Mouse (Mus musculus) ES-E14 (cell line): ENCODE measurements around the gene Tex44. TPM values are rescaled to one million over a fixed set of nuclear protein-coding genes. Genes with fewer than 3 reads are reported as not detected.

Source experiments
- DNase-seq: peaks from one replicate; pipeline ENCODE4 v3.0.0-alpha.2; 2013; ENCODE audit warnings: low read depth, low spot score
- H3K27ac ChIP-seq: 2 replicates; pipeline ENCODE4 v1.5.1; 2012; ENCODE audit warnings: low read depth, mild to moderate bottlenecking, low read length, moderate library complexity, mixed read lengths; ENCODE audit not compliant: poor library complexity, insufficient read depth, severe bottlenecking
- H3K36me3 ChIP-seq: 2 replicates; pipeline ENCODE4 v1.6.1; 2012; ENCODE audit warnings: mild to moderate bottlenecking, low read length, moderate library complexity, mixed read lengths; ENCODE audit not compliant: control insufficient read depth, poor library complexity, insufficient read depth, severe bottlenecking
- H3K4me1 ChIP-seq, 2 experiments: fragments of 150-350 bp in 1 of 2; sonication (generic) in 1 of 2; 2 replicates each; pipeline ENCODE4 v1.6.1; 2012; ENCODE audit warnings: low read length in 2 of 2, mild to moderate bottlenecking in 1 of 2, mixed read lengths in 1 of 2; ENCODE audit not compliant: control insufficient read depth in 2 of 2, insufficient read depth in 2 of 2, poor library complexity in 1 of 2
- H3K4me3 ChIP-seq, 2 experiments: fragments of 150-350 bp in 1 of 2; sonication (generic) in 1 of 2; 2 replicates each; pipeline ENCODE4 v1.5.1; 2012; ENCODE audit warnings: low read length in 2 of 2, low read depth in 1 of 2, mild to moderate bottlenecking in 1 of 2, mixed read lengths in 1 of 2; ENCODE audit not compliant: insufficient read depth in 1 of 2, poor library complexity in 1 of 2, severe bottlenecking in 1 of 2
- H3K9ac ChIP-seq: 2 replicates; pipeline ENCODE4 v1.6.1; 2012; ENCODE audit warnings: low read depth, mild to moderate bottlenecking, low read length, mixed read lengths; ENCODE audit not compliant: poor library complexity, insufficient read depth, severe bottlenecking
- H3K9me3 ChIP-seq: fragments of 150-350 bp; sonication (generic); 2 replicates; pipeline ENCODE4 v1.6.1; 2012; ENCODE audit warnings: low read depth, mild to moderate bottlenecking, low read length; ENCODE audit not compliant: control insufficient read depth, insufficient read depth
- CHD2 ChIP-seq: IDR thresholded peaks from 2 replicates; pipeline ENCODE4 v1.6.1; 2014; ENCODE audit warnings: mild to moderate bottlenecking, low read depth, low read length, inconsistent platforms
- HCFC1 ChIP-seq: IDR thresholded peaks from 2 replicates; pipeline ENCODE4 v1.6.1; 2012; ENCODE audit warnings: low read length, inconsistent platforms, borderline replicate concordance; ENCODE audit not compliant: insufficient read depth
- MAFK ChIP-seq: IDR thresholded peaks from 2 replicates; pipeline ENCODE4 v1.6.1; 2014; ENCODE audit warnings: mild to moderate bottlenecking, low read depth, low read length, inconsistent platforms; ENCODE audit not compliant: insufficient read depth
- ZC3H11A ChIP-seq: IDR thresholded peaks from 2 replicates; pipeline ENCODE4 v1.6.1; 2012; ENCODE audit warnings: low read depth, mild to moderate bottlenecking, inconsistent platforms, low read length, borderline replicate concordance
- ZNF384 ChIP-seq: IDR thresholded peaks from 2 replicates; pipeline ENCODE4 v1.6.1; 2012; ENCODE audit warnings: low read depth, low read length, inconsistent platforms
- in situ Hi-C, 2 experiments: fragments of 600-800 bp; cut with MboI; formaldehyde crosslinking; loops; one replicate each; pipeline ENCODE4 v1.15.1; 2025; ENCODE audit warnings: low sequenced_read_pairs in 2 of 2, inconsistent platforms in 1 of 2; ENCODE audit not compliant: unreplicated experiment in 2 of 2
- total RNA-seq: library from RNA; depleted of rRNA; stranded (reverse); fragments of 300-350 nt; gene quantifications from 2 replicates; pipeline ENCODE4 v1.2.3, GENCODE M21; 2012

Gene Tex44
- total RNA-seq, 1 experiment = not detected

- TF ChIP-seq ZC3H11A = no peak
- TF ChIP-seq HCFC1 = no peak
- TF ChIP-seq ZNF384 = no peak
- no peak for TF ChIP-seq CHD2
- no peak for TF ChIP-seq MAFK
- peaks cover 2 to 35% of the 10 kb centered on the region in 2 experiments; a peak in 3 of 4 replicates for H3K4me1 ChIP-seq
- H3K27ac ChIP-seq = peak overlapping the region; percentile 95
- no peaks in the 10 kb centered on the region for H3K36me3 ChIP-seq
- in situ Hi-C loops = no loop called here
- H3K4me3 ChIP-seq = peak overlapping the region; percentile 59 to 73
- DNase-seq = no peak
- no peaks in the 10 kb centered on the region for H3K9me3 ChIP-seq
- H3K9ac ChIP-seq = peak overlapping the region; percentile 93
These were observed 15.0 kb downstream of the Tex44 start for GRCm38 (mm10) chr1:86440887-86441723.

GRCm38 (mm10) chr1:86441724-86441979 is 15.5 kb downstream of the Tex44 start:
- DNase-seq = no peak
- no peak for TF ChIP-seq CHD2
- no peak for TF ChIP-seq HCFC1
- TF ChIP-seq ZC3H11A = no peak
- no peak for TF ChIP-seq ZNF384
- TF ChIP-seq MAFK = no peak
- H3K9me3 ChIP-seq = no peaks in the 10 kb centered on the region
- H3K4me1 ChIP-seq = peaks cover 2 to 30% of the 10 kb centered on the region in 2 experiments; a peak in 3 of 4 replicates
- in situ Hi-C loops = no loop called here
- H3K27ac ChIP-seq = peak overlapping the region; percentile 95
- peak overlapping the region; percentile 93 for H3K9ac ChIP-seq
- H3K4me3 ChIP-seq = peak overlapping the region; percentile 59 to 73
- H3K36me3 ChIP-seq = no peaks in the 10 kb centered on the region

- peak overlapping the region; percentile 59 to 73 for H3K4me3 ChIP-seq
- TF ChIP-seq CHD2 (no peak), HCFC1 (peak; percentile 43; the same call in 1 of the 2 replicates)
- H3K9me3 ChIP-seq = no peaks in the 10 kb centered on the region
- H3K27ac ChIP-seq = peak overlapping the region; percentile 95
- H3K36me3 ChIP-seq = no peaks in the 10 kb centered on the region
- peaks cover 2 to 30% of the 10 kb centered on the region in 2 experiments; a peak in 3 of 4 replicates for H3K4me1 ChIP-seq
- DNase-seq = peak; percentile 52
- in situ Hi-C loops = no loop called here
- peak overlapping the region; percentile 93 for H3K9ac ChIP-seq
These were observed 16.1 kb downstream of the Tex44 start for GRCm38 (mm10) chr1:86441980-86442831.

- peaks cover 2 to 27% of the 10 kb centered on the region in 2 experiments; a peak in 3 of 4 replicates for H3K4me1 ChIP-seq
- H3K27ac ChIP-seq = peak overlapping the region; percentile 95
- in situ Hi-C loops = no loop called here
- no peak for TF ChIP-seq HCFC1
- TF ChIP-seq ZNF384 = no peak
- no peak for TF ChIP-seq MAFK
- no peak for TF ChIP-seq ZC3H11A
- TF ChIP-seq CHD2 = no peak
- H3K36me3 ChIP-seq = no peaks in the 10 kb centered on the region
- H3K9me3 ChIP-seq = no peaks in the 10 kb centered on the region
- H3K4me3 ChIP-seq = peak overlapping the region; percentile 59 to 73
- no peak for DNase-seq
- peak overlapping the region; percentile 93 for H3K9ac ChIP-seq
These were observed 16.7 kb downstream of the Tex44 start for GRCm38 (mm10) chr1:86442832-86443231.
